Mouse (Mus musculus): Measurements from ENCODE around the gene Adipor1.

The Adipor1 gene

DNA sequence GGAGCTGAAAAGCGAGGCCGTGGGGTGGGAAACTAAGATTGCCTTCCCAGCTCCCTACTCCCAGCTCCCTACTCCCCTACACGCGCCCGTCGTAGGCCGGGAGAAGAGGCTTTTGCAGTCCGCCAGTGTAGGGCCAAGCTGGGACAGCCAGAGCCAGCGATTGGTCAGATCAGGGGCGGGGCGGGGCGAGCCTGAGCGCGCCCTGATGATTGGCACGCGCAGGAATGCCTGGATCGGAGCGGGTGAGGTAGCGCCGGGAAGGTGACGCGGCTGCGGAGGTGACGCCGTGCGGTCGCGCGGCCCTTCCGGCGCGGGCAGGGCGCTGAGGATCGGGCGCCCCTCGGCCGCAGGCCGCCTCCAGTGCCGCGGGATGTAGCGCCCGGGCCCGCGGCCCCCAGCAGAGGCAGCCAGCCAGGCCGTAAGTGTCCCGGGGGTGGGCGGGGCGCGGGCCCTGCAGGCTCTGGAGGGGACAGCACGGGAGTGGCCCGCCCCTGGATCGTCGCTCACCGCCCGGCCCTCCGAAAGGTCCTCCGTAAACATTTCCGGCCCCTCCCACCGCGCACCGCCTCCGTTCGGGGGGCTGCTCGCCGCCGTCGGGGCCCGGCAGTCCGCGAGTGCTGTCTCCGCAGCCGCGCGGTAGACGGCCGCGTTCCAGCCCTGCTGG lies at the start of gene Adipor1:
Gene Adipor1 (plus strand): TSS at position 211 of the 664 bp plus-strand sequence.
- in situ Hi-C loops (cut with MboI; ENCODE audit: low sequenced_read_pairs) = no loop called here

GRCm38 (mm10) chr1:134365491-134365890 lies 49.7 kb upstream of the Adipor1 start:
- in situ Hi-C loops (cut with MboI; ENCODE audit: low sequenced_read_pairs) = no loop called here

- in situ Hi-C loops (cut with MboI; ENCODE audit: low sequenced_read_pairs) = no loop called here
These were observed 46.3 kb upstream of the Adipor1 start for GRCm38 (mm10) chr1:134368777-134369337.

- in situ Hi-C loops (cut with MboI; ENCODE audit: low sequenced_read_pairs) = no loop called here
These were observed 41.1 kb upstream of the Adipor1 start for GRCm38 (mm10) chr1:134374124-134374523.

- in situ Hi-C loops (cut with MboI; ENCODE audit: low sequenced_read_pairs) = no loop called here
These were observed 34.1 kb upstream of the Adipor1 start for GRCm38 (mm10) chr1:134381051-134381450.

DNA sequence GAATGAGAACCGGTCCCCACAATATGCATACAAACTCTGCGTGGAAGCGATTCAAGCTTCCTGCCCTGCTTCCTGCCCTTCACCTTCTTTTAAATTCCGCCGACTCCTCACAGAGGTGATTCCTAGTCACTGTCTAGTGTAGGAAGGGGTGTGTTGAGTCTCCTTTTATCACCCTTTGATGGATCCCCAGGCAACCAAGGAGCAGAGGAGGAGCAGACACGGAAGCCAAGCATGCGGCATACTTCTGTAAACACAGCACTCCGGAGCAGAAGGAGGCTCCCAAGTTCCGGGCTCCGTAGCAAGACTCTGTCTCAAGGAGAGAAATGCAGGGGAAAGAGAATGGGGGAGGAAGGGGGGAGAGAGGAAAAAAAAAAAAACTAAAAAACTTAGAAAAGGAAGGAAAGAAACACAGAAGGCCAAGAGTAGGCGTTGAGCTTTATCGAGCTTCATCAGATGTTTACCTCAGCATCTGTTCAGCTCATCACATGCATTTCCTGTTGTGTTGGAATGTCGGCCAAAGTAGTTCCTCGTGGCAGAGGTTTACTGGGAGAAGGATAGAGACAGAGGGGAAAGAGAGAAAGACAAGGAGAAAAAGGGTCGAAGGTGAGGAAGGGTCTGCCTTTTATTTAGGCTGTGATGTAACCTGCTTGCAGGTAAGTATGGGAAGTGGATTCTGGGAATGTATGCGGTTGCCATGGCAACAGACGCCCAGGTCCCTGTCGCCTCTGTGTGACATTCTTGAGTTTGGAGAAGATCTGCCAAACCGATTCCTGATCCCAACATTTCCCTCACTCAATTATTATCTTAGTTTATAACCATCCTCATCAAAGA lies 33.2 kb upstream of the Adipor1 start:
- in situ Hi-C loops (cut with MboI; ENCODE audit: low sequenced_read_pairs) = no loop called here

- in situ Hi-C loops (cut with MboI; ENCODE audit: low sequenced_read_pairs) = no loop called here
These were observed 30.6 kb upstream of the Adipor1 start for GRCm38 (mm10) chr1:134384581-134384980.

- in situ Hi-C loops (cut with MboI; ENCODE audit: low sequenced_read_pairs) = no loop called here
These were observed 30.0 kb upstream of the Adipor1 start for GRCm38 (mm10) chr1:134385176-134385575.

GRCm38 (mm10) chr1:134385666-134386065 lies 29.5 kb upstream of the Adipor1 start, which contains the start of gene 4933406M09Rik:
TSS of gene 4933406M09Rik (plus strand) at chr1:134385940.
- in situ Hi-C loops (cut with MboI; ENCODE audit: low sequenced_read_pairs) = no loop called here

- in situ Hi-C loops (cut with MboI; ENCODE audit: low sequenced_read_pairs) = no loop called here
These were observed 21.4 kb upstream of the Adipor1 start for GRCm38 (mm10) chr1:134393827-134394226.

- in situ Hi-C loops (cut with MboI; ENCODE audit: low sequenced_read_pairs) = no loop called here
These were observed 17.0 kb upstream of the Adipor1 start for GRCm38 (mm10) chr1:134398210-134398609.

- in situ Hi-C loops (cut with MboI; ENCODE audit: low sequenced_read_pairs) = no loop called here
These were observed 15.4 kb upstream of the Adipor1 start for GRCm38 (mm10) chr1:134399735-134400134.

- in situ Hi-C loops (cut with MboI; ENCODE audit: low sequenced_read_pairs) = no loop called here
These were observed 9.4 kb upstream of the Adipor1 start, which contains the start of gene Cyb5r1 for GRCm38 (mm10) chr1:134405509-134406413. TSS of gene Cyb5r1 (plus strand) at chr1:134405559.

- in situ Hi-C loops (cut with MboI; ENCODE audit: low sequenced_read_pairs) = no loop called here
These were observed 8.8 kb upstream of the Adipor1 start for GRCm38 (mm10) chr1:134406414-134406771.

DNA sequence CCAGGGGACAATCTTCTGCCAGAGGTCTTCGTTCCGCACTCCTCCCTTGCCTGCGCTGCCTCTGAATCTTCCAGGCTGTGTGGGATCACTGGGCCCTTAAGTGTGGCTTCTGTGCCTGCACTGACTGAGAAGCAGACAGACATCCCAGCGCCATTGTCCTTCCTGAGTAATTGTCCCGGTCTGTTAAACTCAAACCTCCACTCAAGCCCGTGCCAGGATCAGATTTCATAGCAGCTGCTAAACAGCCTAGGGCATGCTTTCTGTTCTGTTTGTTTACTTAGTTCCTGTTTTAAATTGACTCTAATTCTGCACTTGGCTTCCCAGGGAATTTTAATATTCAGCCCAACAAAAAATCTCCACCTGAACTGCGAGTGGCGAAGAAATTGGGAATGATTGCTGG lies 7.1 kb upstream of the Adipor1 start:
- in situ Hi-C loops (cut with MboI; ENCODE audit: low sequenced_read_pairs) = no loop called here

- in situ Hi-C loops (cut with MboI; ENCODE audit: low sequenced_read_pairs) = no loop called here
These were observed 3.2 kb upstream of the Adipor1 start for GRCm38 (mm10) chr1:134411706-134412629.

DNA sequence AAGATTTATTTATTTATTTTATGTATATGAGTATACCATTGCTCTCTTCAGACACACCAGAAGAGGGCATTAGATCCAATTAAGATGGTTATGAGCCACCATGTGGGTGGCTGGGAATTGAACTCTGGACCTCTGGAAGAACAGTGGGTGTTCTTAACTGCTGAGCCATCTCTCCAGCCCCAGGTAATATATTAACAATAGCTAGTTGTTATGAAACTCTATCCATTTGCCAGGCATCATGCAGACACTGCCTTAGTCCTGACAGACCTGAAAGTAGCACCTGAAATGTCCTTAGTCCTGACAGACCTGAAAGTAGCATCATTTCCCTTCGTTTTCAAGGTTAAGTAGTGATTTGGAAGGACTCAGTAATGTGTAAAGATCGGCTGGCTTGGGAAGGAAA lies 1.1 kb upstream of the Adipor1 start:
- in situ Hi-C loops (cut with MboI; ENCODE audit: low sequenced_read_pairs) = no loop called here

- in situ Hi-C loops (cut with MboI; ENCODE audit: low sequenced_read_pairs) = no loop called here
These were observed 544 bp upstream of the Adipor1 start for GRCm38 (mm10) chr1:134414501-134415167.

GRCm38 (mm10) chr1:134418414-134418975 lies 3.3 kb downstream of the Adipor1 start:
- in situ Hi-C loops (cut with MboI; ENCODE audit: low sequenced_read_pairs) = no loop called here
